Mouse (Mus musculus) midbrain, postnatal 0 days (tissue): Measurements from ENCODE around the gene Olfr718-ps1. TPM values are rescaled to one million over a fixed set of nuclear protein-coding genes. Genes with fewer than 3 reads are reported as not detected.
"Not testable (repeated sequence)": the region's sequence is repeated elsewhere in the genome, so short reads cannot be mapped to it uniquely, and the experiment has no call there.

Source experiments
- ATAC-seq: fragments of 200-750 bp; cut with Nextera tagmentation; 2 replicates; pipeline ENCODE4 v1.8.0; 2017; ENCODE audit warnings: moderate number of reproducible peaks, mild to moderate bottlenecking, moderate TSS enrichment, moderate library complexity; ENCODE audit not compliant: low FRiP score
- DNase-seq: peaks from one replicate; pipeline ENCODE4 v3.0.0-alpha.2; 2015; ENCODE audit warnings: low spot score
- H3K27ac ChIP-seq: fragments of 300-500 bp; sonication (generic); 2 replicates; pipeline ENCODE4 v1.5.1; 2014; ENCODE audit warnings: low read depth, mild to moderate bottlenecking, low read length, mixed read lengths
- H3K27me3 ChIP-seq: fragments of 300-500 bp; sonication (generic); 2 replicates; pipeline ENCODE4 v1.6.1; 2014; ENCODE audit warnings: low read length, control low read depth, mixed read lengths; ENCODE audit not compliant: insufficient read depth
- H3K36me3 ChIP-seq: fragments of 300-500 bp; sonication (generic); 2 replicates; pipeline ENCODE4 v1.6.1; 2014; ENCODE audit warnings: low read length, control low read depth, mixed read lengths; ENCODE audit not compliant: insufficient read depth
- H3K4me1 ChIP-seq: fragments of 300-500 bp; sonication (generic); 2 replicates; pipeline ENCODE4 v1.6.1; 2014; ENCODE audit warnings: mild to moderate bottlenecking, control low read depth, antibody characterized with exemption, low read length, mixed read lengths; ENCODE audit not compliant: insufficient read depth
- H3K4me2 ChIP-seq: fragments of 300-500 bp; sonication (generic); 2 replicates; pipeline ENCODE4 v1.6.1; 2014; ENCODE audit warnings: low read depth, mild to moderate bottlenecking, low read length, mixed read lengths; ENCODE audit not compliant: poor library complexity, severe bottlenecking
- H3K4me3 ChIP-seq: fragments of 300-500 bp; sonication (generic); 2 replicates; pipeline ENCODE4 v1.5.1; 2014; ENCODE audit warnings: low read depth, mild to moderate bottlenecking, low read length, moderate library complexity
- H3K9ac ChIP-seq: fragments of 300-500 bp; sonication (generic); replicated peaks from 2 replicates; pipeline ENCODE4 v1.6.1; 2014; ENCODE audit warnings: mild to moderate bottlenecking, low read length, moderate library complexity, mixed read lengths; ENCODE audit not compliant: poor library complexity, severe bottlenecking
- H3K9me3 ChIP-seq: fragments of 300-500 bp; sonication (generic); 2 replicates; pipeline ENCODE4 v1.6.1; 2016; ENCODE audit warnings: low read length, control low read depth
- CTCF ChIP-seq: IDR thresholded peaks from 2 replicates; pipeline ENCODE4 v1.5.1; 2016; ENCODE audit warnings: antibody characterized with exemption, mild to moderate bottlenecking
- WGBS: fragments of 180-500 bp; shearing (Covaris S2); extraction: QIAGEN DNeasy Blood & Tissue Kit; methylation state at CpG from one replicate; pipeline ENCODE4 v1.1.7; 2014; 5-methylcytosine and 5-hydroxymethylcytosine counted together
- polyA plus RNA-seq: library from polyadenylated mRNA; unstranded; fragments of >200 nt; fragmentation: Nextera tagmentation; extraction: Ambion mirVana; gene quantifications from 2 replicates; pipeline ENCODE4 v1.2.1, GENCODE M21; 2015
- total RNA-seq: library from RNA; depleted of rRNA; stranded (reverse); fragments of >200 nt; gene quantifications from 2 replicates; pipeline ENCODE4 v1.2.3, GENCODE M21; 2014

The Olfr718-ps1 gene
- total and polyA plus RNA-seq, 2 experiments from 2014 or later = not detected

DNA sequence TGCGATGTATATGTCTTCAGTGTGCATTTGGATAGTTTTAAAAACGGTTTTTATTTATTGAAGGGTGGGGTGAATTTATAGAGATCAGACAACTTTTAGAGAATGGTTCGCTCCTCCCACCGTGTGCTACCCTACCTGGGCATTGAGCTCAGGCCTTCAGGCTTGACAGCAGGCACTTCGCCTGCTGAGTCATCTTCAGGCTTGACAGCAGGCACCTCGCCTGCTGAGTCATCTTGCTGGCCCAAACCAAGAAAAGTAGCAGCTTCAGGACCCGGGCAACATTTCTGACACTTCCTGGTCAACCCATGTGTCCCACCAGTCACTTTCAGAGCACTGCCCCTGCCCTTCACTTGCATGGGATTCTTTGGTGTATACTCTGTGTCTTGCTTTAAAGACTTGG, 12.3 kb downstream of the Olfr718-ps1 start:
- TF ChIP-seq CTCF = no peak
- DNase-seq (no peak), ATAC-seq (no peak)
- Histone ChIP-seq H3K27me3 (no peaks in the 10 kb centered on the region), H3K4me2 (no peak overlapping the region), H3K9me3 (no peaks in the 10 kb centered on the region), H3K4me1 (no peaks in the 10 kb centered on the region), H3K4me3 (no peak overlapping the region), H3K36me3 (no peaks in the 10 kb centered on the region), H3K27ac (no peak overlapping the region), H3K9ac (no peak overlapping the region)
- WGBS = 88% methylated on average over 7 of the region's 7 CpGs

- not testable (repeated sequence) for H3K27me3 ChIP-seq, ATAC-seq, H3K27ac ChIP-seq, H3K4me2 ChIP-seq, H3K36me3 ChIP-seq, H3K4me1 ChIP-seq, H3K9me3 ChIP-seq, H3K9ac ChIP-seq, DNase-seq, H3K4me3 ChIP-seq
- WGBS = 75% methylated on average over 3 of the region's 6 CpGs
Measured at GRCm38 (mm10) chr5:143134216-143135010, 13.0 kb downstream of the Olfr718-ps1 start.

DNA sequence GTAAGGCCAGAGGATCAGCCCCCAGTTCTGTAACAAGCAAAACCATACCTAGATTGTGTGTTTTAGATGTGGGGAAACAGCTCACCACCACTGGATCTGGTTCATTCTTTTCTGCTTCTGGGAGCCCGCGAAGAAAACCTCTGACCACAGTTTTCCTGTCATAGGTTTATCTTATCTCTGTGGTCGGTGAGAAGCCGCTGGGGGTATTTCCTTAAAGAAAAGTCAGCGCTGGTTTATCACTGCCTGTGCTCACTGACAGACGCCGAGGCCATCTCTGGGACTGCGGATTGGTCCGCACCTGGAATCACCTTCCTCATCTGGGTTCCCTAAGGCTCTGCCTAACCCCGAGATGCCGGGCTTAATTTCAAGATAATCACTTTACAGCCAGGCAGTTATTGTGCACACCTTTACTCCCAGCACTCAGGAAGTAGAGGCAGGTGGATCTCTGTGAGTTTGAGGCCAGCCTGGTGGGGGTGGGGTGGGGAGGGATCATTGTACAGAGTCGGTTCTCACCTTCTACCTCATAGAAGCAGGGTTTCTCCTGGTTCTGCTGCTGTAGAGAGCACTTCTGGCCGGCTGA, 14.4 kb downstream of the Olfr718-ps1 start:
- ATAC-seq (no peak), DNase-seq (no peak)
- no peak for TF ChIP-seq CTCF
- no peak overlapping the region for H3K4me3 ChIP-seq
- no peak overlapping the region for H3K4me2 ChIP-seq
- H3K27me3 ChIP-seq = no peaks in the 10 kb centered on the region
- no peaks in the 10 kb centered on the region for H3K36me3 ChIP-seq
- H3K9me3 ChIP-seq = no peaks in the 10 kb centered on the region
- no peak overlapping the region for H3K9ac ChIP-seq
- 83% methylated on average over 13 of the region's 13 CpGs for WGBS
- H3K27ac ChIP-seq = no peak overlapping the region
- H3K4me1 ChIP-seq = no peaks in the 10 kb centered on the region

- Histone ChIP-seq H3K4me3 (no peak overlapping the region), H3K4me1 (0 out of 2 replicates have a peak, but pooled peaks cover 4% of the 10 kb centered on the region), H3K9me3 (no peaks in the 10 kb centered on the region), H3K27ac (no peak overlapping the region), H3K9ac (no peak overlapping the region), H3K4me2 (no peak overlapping the region), H3K36me3 (no peaks in the 10 kb centered on the region), H3K27me3 (no peaks in the 10 kb centered on the region)
- peak; percentile 28; the same call in 1 of the 2 replicates for TF ChIP-seq CTCF
- 85% methylated on average over 7 of the region's 7 CpGs for WGBS
- DNase-seq (no peak), ATAC-seq (no peak)
Measured at GRCm38 (mm10) chr5:143130342-143130741, 17.0 kb downstream of the Olfr718-ps1 start.

DNA sequence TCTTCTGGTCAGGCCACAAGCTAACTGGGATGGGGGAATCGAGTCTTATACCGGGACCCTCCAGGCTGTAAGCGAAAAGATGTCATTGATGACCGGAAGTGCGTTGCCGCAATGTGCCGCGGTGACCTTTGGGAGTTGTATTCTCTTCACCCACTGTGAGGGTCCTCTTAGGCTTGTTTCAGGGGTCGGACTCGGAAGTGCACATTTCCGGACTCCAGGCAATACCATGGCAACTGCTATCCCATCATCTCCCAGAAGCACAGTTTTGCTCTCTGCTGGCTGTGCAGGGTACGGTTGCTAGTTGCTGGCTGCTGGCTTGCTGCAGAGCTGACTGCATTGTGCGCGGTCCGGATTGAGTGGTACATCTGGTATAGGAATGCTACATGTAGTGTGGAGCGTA, 18.3 kb downstream of the Olfr718-ps1 start:
- no peak for ATAC-seq
- no peak overlapping the region for H3K27ac ChIP-seq
- H3K4me3 ChIP-seq = no peak overlapping the region
- no peak for TF ChIP-seq CTCF
- 0 out of 2 replicates have a peak, but pooled peaks cover 4% of the 10 kb centered on the region for H3K4me1 ChIP-seq
- DNase-seq = no peak
- no peaks in the 10 kb centered on the region for H3K36me3 ChIP-seq
- H3K27me3 ChIP-seq = no peaks in the 10 kb centered on the region
- no peak overlapping the region for H3K4me2 ChIP-seq
- H3K9me3 ChIP-seq = no peaks in the 10 kb centered on the region
- WGBS = 92% methylated on average over 16 of the region's 16 CpGs
- H3K9ac ChIP-seq = no peak overlapping the region

DNA sequence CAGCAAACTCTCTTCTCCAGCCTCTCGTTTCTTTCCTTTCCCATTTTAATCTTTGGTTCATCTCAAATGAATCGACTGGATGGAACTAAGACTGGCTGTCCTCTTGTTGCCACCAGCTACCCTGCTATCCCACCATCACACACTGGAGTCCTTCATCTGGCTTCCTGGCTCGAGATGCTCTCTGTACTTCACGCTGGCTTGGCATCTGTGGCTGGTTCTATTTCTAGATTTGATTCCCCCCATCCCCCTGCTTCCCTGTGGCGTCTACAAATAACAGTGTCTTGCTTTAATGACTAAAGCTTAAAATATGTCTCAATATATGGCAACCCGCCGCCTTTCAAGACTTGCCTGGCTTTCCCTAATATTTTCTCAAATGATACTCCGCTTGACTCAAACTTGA, 19.5 kb downstream of the Olfr718-ps1 start:
- WGBS = 80% methylated on average over 8 of the region's 8 CpGs
- no peak for TF ChIP-seq CTCF
- no peak overlapping the region for H3K9ac ChIP-seq
- no peak overlapping the region for H3K4me2 ChIP-seq
- H3K36me3 ChIP-seq = no peaks in the 10 kb centered on the region
- DNase-seq = peak; percentile 22
- H3K4me3 ChIP-seq = no peak overlapping the region
- no peak for ATAC-seq
- no peaks in the 10 kb centered on the region for H3K27me3 ChIP-seq
- H3K27ac ChIP-seq = no peak overlapping the region
- H3K9me3 ChIP-seq = no peaks in the 10 kb centered on the region
- 0 out of 2 replicates have a peak, but pooled peaks cover 4% of the 10 kb centered on the region for H3K4me1 ChIP-seq
